Mouse (Mus musculus) monocyte, adult 5-6 weeks (primary cell): ENCODE results near the gene Rin2. TPM values are rescaled to one million over a fixed set of nuclear protein-coding genes. Genes with fewer than 3 reads are reported as not detected.
"Not testable (repeated sequence)": the region's sequence is repeated elsewhere in the genome, so short reads cannot be mapped to it uniquely, and the experiment has no call there.

ENCODE experiments used
- ATAC-seq: fragments of 153-309, 156-312 bp; replicated peaks from 2 replicates; pipeline ENCODE4 v1.8.0; 2017; ENCODE audit warnings: mild to moderate bottlenecking; ENCODE audit not compliant: low TSS enrichment, insufficient number of reproducible peaks, severe bottlenecking, poor library complexity, low FRiP score
- total RNA-seq: library from RNA; stranded (forward); fragments of 200-1000, 200-491, 200-594 nt; gene quantifications from 3 replicates; pipeline ENCODE4 v1.2.3, GENCODE M21; 2017

The Rin2 gene
- total RNA-seq, 1 experiment from 2014 or later: 46.6 TPM

DNA sequence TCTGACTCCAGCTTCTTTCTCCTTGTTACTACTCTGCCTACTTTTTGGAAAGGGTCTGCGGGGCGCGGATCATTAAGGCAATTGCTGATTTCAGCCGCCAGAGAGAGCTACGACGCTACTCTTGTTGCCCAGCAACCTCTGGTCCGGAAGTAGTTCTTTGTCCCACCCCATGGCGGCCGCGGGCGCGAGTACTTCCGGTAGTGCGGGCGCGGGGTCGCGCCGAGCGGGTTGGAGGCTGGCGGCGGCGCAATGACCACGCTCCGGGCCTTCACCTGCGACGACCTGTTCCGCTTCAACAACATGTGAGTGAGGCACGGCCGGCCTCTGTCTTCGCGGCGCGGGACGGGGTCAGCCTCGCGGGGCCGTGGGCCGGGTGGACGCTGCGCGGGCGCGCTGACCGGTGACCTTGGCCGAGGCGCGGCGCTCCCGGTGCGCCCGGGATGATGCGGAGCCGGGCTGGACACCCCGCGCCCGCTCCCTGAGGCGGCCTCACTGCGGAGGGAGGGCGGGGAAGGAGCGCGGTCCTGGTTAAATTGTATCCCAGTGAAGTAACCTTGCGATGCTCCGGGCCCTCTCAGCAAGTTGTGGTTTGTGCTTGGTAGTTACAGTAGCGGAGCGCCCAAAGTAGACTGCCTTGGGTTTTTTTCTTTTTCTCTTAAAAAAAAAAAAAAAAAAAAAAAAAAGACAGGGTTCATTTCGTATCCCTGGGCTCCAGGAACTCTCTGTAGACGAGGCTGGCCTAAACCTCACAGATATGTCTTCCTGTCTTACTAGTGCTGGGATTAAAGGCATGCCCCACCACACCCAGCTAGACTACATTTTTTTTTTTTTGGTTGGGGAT lies 228.3 kb downstream of the Rin2 start:
- ATAC-seq: peak; percentile 91

- no peak for ATAC-seq
These were observed 229.1 kb downstream of the Rin2 start for GRCm38 (mm10) chr2:145903983-145904616.

DNA sequence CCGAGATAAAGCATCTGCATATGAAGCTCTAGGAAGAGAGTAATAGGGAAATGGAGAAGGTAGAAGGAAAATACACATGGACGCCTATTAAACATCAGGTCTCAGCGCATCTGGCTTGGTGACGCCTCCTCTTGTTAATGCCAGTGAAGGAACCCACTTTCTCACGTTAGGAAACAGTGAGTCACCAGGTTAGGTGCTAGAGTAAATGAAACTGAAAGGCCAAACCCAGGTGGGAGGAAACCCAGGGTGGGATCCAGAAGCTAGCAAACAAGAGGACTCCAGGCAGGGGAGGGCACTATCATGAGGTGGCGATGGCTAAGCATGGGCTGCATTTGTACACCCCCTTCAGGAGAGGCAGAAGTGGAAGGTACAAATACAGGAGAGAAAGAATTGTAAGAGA lies 230.1 kb downstream of the Rin2 start:
- ATAC-seq: no peak

DNA sequence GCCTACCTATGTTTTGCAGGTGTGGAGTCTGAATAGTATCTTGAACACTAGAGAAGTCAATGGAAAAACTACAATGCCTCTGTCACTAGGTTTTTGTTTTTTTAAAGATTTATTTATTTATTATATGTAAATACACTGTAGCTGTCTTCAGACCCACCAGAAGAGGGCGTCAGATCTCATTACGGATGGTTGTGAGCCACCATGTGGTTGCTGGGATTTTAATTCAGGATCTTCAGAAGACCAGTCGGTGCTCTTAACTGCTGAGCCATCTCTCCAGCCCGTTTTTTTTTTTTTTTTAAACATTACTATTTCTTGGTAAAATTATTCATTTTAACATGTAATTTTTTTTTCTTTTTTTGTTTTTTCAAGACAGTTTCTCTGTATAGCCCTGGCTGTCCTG lies 230.9 kb downstream of the Rin2 start:
- not testable (repeated sequence) for ATAC-seq

- ATAC-seq: no peak
These were observed 246.1 kb downstream of the Rin2 start for GRCm38 (mm10) chr2:145920941-145921650.

DNA sequence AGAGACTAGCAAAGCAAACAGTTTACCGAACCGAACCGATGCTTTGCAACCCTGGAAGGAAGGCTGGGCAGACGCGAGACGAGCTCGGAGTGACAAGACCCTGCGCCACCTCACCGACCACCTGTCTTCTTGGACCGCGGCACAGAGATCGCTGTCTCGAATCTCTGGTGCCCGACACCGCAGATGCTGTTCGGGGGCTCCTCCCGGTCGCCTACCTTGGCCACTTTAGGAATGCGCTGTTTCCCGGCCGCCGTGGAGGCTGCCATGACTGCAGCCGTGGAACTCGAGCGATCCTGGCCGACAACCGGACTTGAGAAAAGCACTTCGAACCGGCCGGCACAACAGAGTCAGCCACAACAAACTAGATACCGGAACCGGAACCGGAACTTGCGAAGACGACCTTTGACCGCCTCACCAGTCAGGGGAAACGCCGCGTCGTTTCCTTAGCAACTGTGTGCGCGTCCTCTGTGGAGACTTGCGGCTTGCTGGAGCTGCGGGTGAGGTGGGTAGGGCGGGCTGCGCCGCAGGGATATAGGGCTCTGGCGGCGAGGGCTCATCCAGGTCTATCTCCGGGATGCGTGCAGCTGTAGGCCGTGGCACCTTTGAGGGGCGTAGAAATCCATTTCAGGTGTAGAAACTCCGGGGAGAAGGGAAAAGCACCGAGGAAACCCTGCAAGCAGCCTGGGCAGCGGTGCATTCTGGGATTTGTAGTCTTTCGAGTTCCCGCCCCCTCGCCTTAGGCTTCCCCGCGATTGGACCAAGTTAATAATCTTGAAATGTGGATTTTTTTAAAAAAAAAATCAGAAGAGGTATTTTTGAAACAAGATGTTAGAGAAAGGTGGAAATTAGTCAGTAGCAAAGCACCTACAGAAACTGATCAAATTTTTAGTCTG lies 259.6 kb downstream of the Rin2 start, which contains the start of the genes Cfap61 and Crnkl1:
Gene Cfap61 (plus strand): TSS at position 446 of the 893 bp plus-strand sequence.
Gene Crnkl1 (minus strand): TSS at position 676 of the 893 bp plus-strand sequence.
- peak; percentile 97 for ATAC-seq

DNA sequence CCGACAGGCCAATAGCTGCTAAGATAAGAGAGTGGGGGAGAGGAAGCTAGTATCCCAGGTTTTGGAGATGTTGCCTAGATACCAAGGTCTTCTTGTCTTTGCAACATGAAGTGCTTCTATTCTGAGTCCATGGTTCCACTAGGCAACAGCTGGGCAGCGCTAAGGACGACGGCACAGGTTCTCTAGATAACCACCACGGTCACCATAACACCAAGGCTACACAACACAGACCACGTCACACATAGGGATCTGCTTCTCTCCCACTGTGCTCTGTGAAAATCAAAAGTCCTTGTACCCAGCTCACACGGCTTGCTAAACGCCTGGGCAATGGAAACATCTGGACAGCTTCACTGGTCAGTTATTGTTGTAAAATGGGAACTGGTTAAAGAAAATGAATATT lies 262.0 kb downstream of the Rin2 start:
- no peak for ATAC-seq

Other genes starting within 250 kb of the Rin2 start
- gene Naa20, start 226.9 kb downstream of the Rin2 start, total RNA-seq: 46.0 to 84.9 TPM (median 64.9 TPM) in 3 replicates